Mouse (Mus musculus) hindbrain, embryonic 14.5 days (tissue): ENCODE data around the gene Dpm1. TPM values are rescaled to one million over a fixed set of nuclear protein-coding genes. Genes with fewer than 3 reads are reported as not detected.

ENCODE experiments used
- ATAC-seq: fragments of 200-750 bp; cut with Nextera tagmentation; 2 replicates; pipeline ENCODE4 v1.8.0; 2017; ENCODE audit warnings: moderate number of reproducible peaks, mild to moderate bottlenecking, moderate TSS enrichment, moderate library complexity; ENCODE audit not compliant: low FRiP score
- DNase-seq: peaks from one replicate; pipeline ENCODE4 v3.0.0-alpha.2; 2015; ENCODE audit warnings: low spot score
- H3K27ac ChIP-seq: fragments of 300-500 bp; sonication (generic); 2 replicates; pipeline ENCODE4 v1.5.1; 2014; ENCODE audit warnings: mild to moderate bottlenecking, moderate library complexity
- H3K27me3 ChIP-seq: fragments of 300-500 bp; sonication (generic); 2 replicates; pipeline ENCODE4 v1.6.1; 2014; ENCODE audit warnings: mild to moderate bottlenecking, low read length, mixed read lengths; ENCODE audit not compliant: control insufficient read depth, insufficient read depth
- H3K36me3 ChIP-seq: fragments of 300-500 bp; sonication (generic); replicated peaks from 2 replicates; pipeline ENCODE4 v1.6.1; 2014; ENCODE audit not compliant: control insufficient read depth, insufficient read depth
- H3K4me1 ChIP-seq: fragments of 300-500 bp; sonication (generic); replicated peaks from 2 replicates; pipeline ENCODE4 v1.6.1; 2014; ENCODE audit warnings: antibody characterized with exemption, low read length, mixed read lengths; ENCODE audit not compliant: control insufficient read depth, insufficient read depth
- H3K4me2 ChIP-seq: fragments of 300-500 bp; sonication (generic); replicated peaks from 2 replicates; pipeline ENCODE4 v1.6.1; 2014; ENCODE audit warnings: mild to moderate bottlenecking, moderate library complexity
- H3K4me3 ChIP-seq: fragments of 300-500 bp; sonication (generic); replicated peaks from 2 replicates; pipeline ENCODE4 v1.5.1; 2014; ENCODE audit warnings: mild to moderate bottlenecking, low read length
- H3K9ac ChIP-seq: fragments of 300-500 bp; sonication (generic); 2 replicates; pipeline ENCODE4 v1.6.1; 2014
- H3K9me3 ChIP-seq: fragments of 300-500 bp; sonication (generic); 2 replicates; pipeline ENCODE4 v1.6.1; 2016; ENCODE audit warnings: low read length; ENCODE audit not compliant: control insufficient read depth
- WGBS: fragments of 180-500 bp; shearing (Covaris S2); extraction: QIAGEN DNeasy Blood & Tissue Kit; methylation state at CpG from one replicate; pipeline ENCODE4 v1.1.7; 2014; 5-methylcytosine and 5-hydroxymethylcytosine counted together
- polyA plus RNA-seq: library from polyadenylated mRNA; unstranded; fragments of >200 nt; fragmentation: Nextera tagmentation; extraction: Ambion mirVana; gene quantifications from 2 replicates; pipeline ENCODE4 v1.2.1, GENCODE M21; 2014

The Dpm1 gene
- polyA plus RNA-seq, 1 experiment from 2014 or later, result 60.1 TPM

DNA sequence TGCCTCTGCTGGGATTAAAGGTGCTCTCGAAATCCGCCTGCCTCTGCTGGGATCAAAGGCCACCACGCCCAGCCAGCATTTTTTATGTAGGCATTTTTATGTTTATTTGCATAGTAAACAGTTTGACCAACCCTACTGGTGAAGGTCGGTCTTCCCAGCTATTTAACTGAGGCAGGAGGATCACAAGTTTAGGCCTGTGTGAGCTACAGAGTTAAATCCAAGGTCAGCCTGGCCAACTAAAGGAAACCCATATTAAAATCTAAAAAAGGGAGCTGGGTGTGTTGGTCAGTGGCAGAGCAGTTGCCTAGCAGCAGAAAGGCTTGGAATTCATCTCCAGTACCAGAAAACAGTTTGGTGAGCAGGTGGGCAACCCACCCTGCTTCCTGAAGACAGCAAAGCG, 2.9 kb upstream of the Dpm1 start:
- DNase-seq, result no peak
- no peak for ATAC-seq
- H3K27me3 ChIP-seq, result no peaks in the 10 kb centered on the region
- peaks cover 8% of the 10 kb centered on the region for H3K36me3 ChIP-seq
- 98% methylated on average over 5 of the region's 5 CpGs for WGBS
- H3K4me1 ChIP-seq, result peaks cover 26% of the 10 kb centered on the region
- H3K27ac ChIP-seq, result no peak overlapping the region
- H3K4me2 ChIP-seq, result no peak overlapping the region
- H3K9me3 ChIP-seq, result no peaks in the 10 kb centered on the region
- H3K9ac ChIP-seq, result no peak overlapping the region
- no peak overlapping the region for H3K4me3 ChIP-seq

GRCm38 (mm10) chr2:168231471-168231829, 1.1 kb upstream of the Dpm1 start:
- peaks cover 28% of the 10 kb centered on the region for H3K4me1 ChIP-seq
- peak overlapping the region; percentile 98 for H3K4me2 ChIP-seq
- WGBS, result 71% methylated on average over 33 of the region's 33 CpGs
- ATAC-seq (no peak; the same call in 1 of the 2 replicates), DNase-seq (no peak)
- peaks cover 12% of the 10 kb centered on the region for H3K36me3 ChIP-seq
- H3K27me3 ChIP-seq, result no peaks in the 10 kb centered on the region
- H3K27ac ChIP-seq, result no peak overlapping the region
- peak overlapping the region; percentile 97 for H3K4me3 ChIP-seq
- no peaks in the 10 kb centered on the region for H3K9me3 ChIP-seq
- peak overlapping the region; percentile 82 for H3K9ac ChIP-seq

- ATAC-seq, result peak; percentile 67
- Histone ChIP-seq H3K9me3 (no peaks in the 10 kb centered on the region), H3K36me3 (peaks cover 17% of the 10 kb centered on the region), H3K9ac (peak overlapping the region; percentile 82), H3K4me1 (peaks cover 28% of the 10 kb centered on the region), H3K4me3 (peak overlapping the region; percentile 97), H3K27ac (peak overlapping the region; percentile 98), H3K27me3 (no peaks in the 10 kb centered on the region), H3K4me2 (peak overlapping the region; percentile 98)
- no peak for DNase-seq
- 4% methylated on average over 85 of the region's 105 CpGs for WGBS
Observed at GRCm38 (mm10) chr2:168230773-168231470, 531 bp upstream of the Dpm1 start.

DNA sequence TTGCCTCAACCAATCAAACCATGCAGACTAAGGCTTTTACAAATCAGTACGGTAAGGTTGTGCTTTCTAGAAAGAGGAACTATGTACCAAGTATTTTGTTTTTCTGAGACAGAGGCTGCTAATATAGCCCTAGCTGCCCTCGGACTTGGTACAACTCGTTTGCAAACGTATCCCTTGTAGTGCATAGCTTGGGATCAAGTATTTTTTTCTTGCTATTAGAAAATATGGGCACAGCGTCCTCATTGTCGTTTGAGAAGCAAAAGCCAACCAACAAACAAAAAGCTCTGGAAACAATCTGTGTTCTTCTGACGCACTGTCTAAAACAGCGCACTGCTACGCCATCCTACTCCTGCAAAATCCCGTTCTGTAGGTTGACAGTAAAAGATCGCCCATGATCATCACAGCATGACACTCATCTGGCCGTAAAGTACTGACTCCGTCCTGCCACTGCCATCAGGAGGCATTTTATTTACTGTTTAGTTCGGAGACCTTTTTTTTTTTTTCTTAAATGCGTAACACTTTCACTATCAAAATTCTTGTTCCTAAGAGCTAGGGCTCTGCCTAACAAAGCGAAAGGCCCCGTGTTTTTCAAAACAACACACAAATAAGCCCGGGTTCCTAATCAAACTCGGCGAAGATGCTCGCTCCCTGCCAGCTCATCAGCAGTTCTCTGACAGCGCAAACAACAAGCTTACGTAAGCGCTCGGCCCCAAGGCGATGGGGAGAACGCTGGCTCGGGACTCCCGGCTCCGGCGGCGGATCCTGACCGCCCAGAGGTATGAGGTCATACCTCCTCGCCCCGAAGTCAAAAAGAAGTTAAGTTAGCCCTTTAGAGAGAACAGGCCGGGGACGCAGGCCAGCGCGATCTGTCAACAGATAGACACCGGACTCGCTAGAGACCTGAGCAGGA, 1.0 kb downstream of the Dpm1 start:
- H3K4me3 ChIP-seq, result peak overlapping the region; percentile 97
- ATAC-seq, result no peak
- peaks cover 28% of the 10 kb centered on the region for H3K4me1 ChIP-seq
- H3K36me3 ChIP-seq, result peaks cover 31% of the 10 kb centered on the region
- peak overlapping the region; percentile 82 for H3K9ac ChIP-seq
- peak overlapping the region; percentile 98 for H3K4me2 ChIP-seq
- DNase-seq, result no peak
- H3K27ac ChIP-seq, result peak overlapping the region; percentile 98
- 20% methylated on average over 41 of the region's 41 CpGs for whole genome bisulfite sequencing
- no peaks in the 10 kb centered on the region for H3K9me3 ChIP-seq
- H3K27me3 ChIP-seq, result no peaks in the 10 kb centered on the region

DNA sequence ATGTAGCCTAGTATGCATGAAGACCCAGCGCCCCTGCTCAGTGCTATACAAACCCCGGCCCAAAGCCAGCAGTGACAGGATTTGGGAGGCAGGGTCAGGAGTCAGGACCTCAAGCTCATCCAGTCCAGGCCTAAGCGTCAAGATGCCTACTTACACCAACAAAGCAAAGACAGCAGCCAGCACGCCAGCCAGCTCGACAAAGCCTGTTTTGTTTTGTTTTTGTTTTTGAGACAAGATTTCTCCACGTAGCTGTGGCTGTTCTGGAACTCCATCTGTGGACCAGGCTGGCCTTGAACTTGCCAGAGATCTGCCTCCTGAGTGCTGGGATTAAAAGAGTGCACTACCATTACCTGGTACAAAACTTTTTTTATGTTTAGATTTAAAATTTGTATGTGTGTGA, 7.1 kb downstream of the Dpm1 start:
- peaks cover 3% of the 10 kb centered on the region; the same call in 1 of the 2 replicates for H3K4me1 ChIP-seq
- H3K9me3 ChIP-seq, result no peaks in the 10 kb centered on the region
- H3K9ac ChIP-seq, result no peak overlapping the region
- DNase-seq, result no peak
- peaks cover 78% of the 10 kb centered on the region for H3K36me3 ChIP-seq
- H3K4me2 ChIP-seq, result no peak overlapping the region
- no peak overlapping the region for H3K4me3 ChIP-seq
- H3K27ac ChIP-seq, result no peak overlapping the region
- no peaks in the 10 kb centered on the region for H3K27me3 ChIP-seq
- WGBS, result 88% methylated on average over 6 of the region's 6 CpGs
- no peak for ATAC-seq

- no peak for DNase-seq
- H3K36me3 ChIP-seq, result peaks cover 97% of the 10 kb centered on the region
- H3K4me1 ChIP-seq, result no peaks in the 10 kb centered on the region
- 45% methylated on average over 5 of the region's 5 CpGs for WGBS
- H3K4me2 ChIP-seq, result no peak overlapping the region
- no peaks in the 10 kb centered on the region for H3K27me3 ChIP-seq
- ATAC-seq, result no peak
- H3K9me3 ChIP-seq, result no peaks in the 10 kb centered on the region
- no peak overlapping the region for H3K9ac ChIP-seq
- no peak overlapping the region for H3K4me3 ChIP-seq
- H3K27ac ChIP-seq, result no peak overlapping the region
Observed at GRCm38 (mm10) chr2:168213788-168214397, 16.5 kb downstream of the Dpm1 start.

DNA sequence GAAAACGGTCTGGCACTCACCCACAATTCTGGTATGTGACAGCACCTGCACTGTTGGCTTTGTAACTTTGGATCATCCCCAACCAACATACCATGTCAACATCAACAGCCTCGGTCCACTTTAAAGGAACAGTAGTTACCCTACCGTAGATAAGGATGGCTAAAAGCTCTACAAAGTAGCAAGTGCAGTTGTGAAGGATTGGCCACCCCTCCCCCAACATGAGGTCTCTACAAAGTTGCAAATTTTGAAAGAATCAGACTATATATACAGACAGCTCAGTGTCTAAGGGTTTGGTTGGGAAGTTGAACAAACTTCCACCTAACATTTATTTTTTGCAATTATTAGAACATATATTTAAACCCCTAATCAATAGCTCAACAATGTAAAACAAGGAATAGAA, 22.5 kb downstream of the Dpm1 start:
- no peak overlapping the region for H3K4me3 ChIP-seq
- H3K4me2 ChIP-seq, result peak overlapping the region; percentile 54; the same call in 1 of the 2 replicates
- peaks cover 18% of the 10 kb centered on the region for H3K4me1 ChIP-seq
- ATAC-seq (no peak), DNase-seq (no peak)
- WGBS, result 96% methylated on average over 3 of the region's 3 CpGs
- no peak overlapping the region for H3K9ac ChIP-seq
- H3K27me3 ChIP-seq, result no peaks in the 10 kb centered on the region
- H3K27ac ChIP-seq, result peak overlapping the region; percentile 98
- no peaks in the 10 kb centered on the region for H3K9me3 ChIP-seq
- H3K36me3 ChIP-seq, result peaks cover 58% of the 10 kb centered on the region

DNA sequence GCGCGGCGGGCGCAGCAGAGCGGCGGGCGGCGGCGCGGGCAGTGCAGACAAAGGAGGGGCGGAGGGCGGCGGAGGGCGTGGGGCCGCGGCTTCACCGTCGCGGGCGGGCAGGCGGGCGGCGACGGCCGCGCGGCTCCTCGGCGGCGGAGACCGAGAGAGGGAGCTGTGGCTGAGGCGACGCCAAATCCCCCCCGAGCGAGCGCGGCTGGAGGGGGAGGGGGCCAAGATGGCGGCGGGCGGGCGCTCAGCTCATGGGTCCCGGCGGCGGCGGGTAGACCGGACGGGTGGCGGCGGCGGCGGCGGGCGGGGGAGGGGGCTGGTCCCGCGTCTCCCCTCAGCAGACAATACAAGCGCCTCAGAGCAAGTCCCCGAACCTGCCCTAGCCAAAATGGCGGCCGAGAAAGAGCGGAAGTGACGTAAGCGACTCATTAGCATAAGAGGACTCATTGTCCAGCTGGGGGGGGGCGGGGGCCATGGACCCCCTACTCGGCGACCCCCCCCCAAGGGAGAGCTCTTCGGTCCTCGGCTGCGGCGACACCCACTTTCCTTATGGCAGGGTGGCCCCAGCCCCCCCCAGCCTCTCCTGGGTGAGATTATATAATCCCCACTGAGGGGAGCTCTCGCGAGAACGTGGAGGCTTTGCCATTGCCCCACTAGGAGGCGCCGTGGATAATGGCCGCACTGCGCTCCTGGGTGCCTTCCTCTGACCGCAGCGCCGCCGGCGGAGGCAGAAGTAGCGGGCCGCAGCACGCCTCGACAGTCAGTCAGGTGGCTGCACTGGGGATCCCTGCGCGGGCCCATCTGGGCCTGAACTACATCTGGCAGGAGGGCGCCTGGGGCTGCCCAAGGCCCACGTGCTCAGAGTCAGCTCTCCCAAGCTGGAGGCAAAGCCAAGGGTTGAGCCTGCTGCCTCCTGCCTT, 23.4 kb downstream of the Dpm1 start, which contains the start of gene Adnp:
TSS of gene Adnp (minus strand) at position 388 of the 920 bp plus-strand sequence.
- peak within 1 kb of the TSS; percentile 93 for H3K4me3 ChIP-seq
- H3K4me1 ChIP-seq, result peaks cover 18% of the 10 kb centered on the region
- DNase-seq (peak; percentile 95), ATAC-seq (peak; percentile 89)
- no peaks in the 10 kb centered on the region for H3K27me3 ChIP-seq
- H3K4me2 ChIP-seq, result peak within 1 kb of the TSS; percentile 97
- H3K27ac ChIP-seq, result peak within 1 kb of the TSS; percentile 98
- H3K9me3 ChIP-seq, result no peaks in the 10 kb centered on the region
- H3K36me3 ChIP-seq, result peaks cover 49% of the 10 kb centered on the region
- peak within 1 kb of the TSS; percentile 100 for H3K9ac ChIP-seq
- WGBS, result under 1% methylated on average over 58 of the region's 89 CpGs
